Mouse (Mus musculus) heart, postnatal 0 days (tissue): ENCODE results near the gene Hibch. TPM values are rescaled to one million over a fixed set of nuclear protein-coding genes. Genes with fewer than 3 reads are reported as not detected.
"Not testable (repeated sequence)": the region's sequence is repeated elsewhere in the genome, so short reads cannot be mapped to it uniquely, and the experiment has no call there.

Source experiments
- ATAC-seq: fragments of 200-750 bp; cut with Nextera tagmentation; 2 replicates; pipeline ENCODE4 v1.8.0; 2017; ENCODE audit warnings: low read depth, moderate number of reproducible peaks, moderate library complexity; ENCODE audit not compliant: insufficient read depth
- DNase-seq: peaks from one replicate; pipeline ENCODE4 v3.0.0-alpha.2; 2016; ENCODE audit warnings: low spot score
- H3K27ac ChIP-seq: fragments of 300-500 bp; sonication (generic); 2 replicates; pipeline ENCODE4 v1.5.1; 2014; ENCODE audit warnings: low read depth, mild to moderate bottlenecking
- H3K27me3 ChIP-seq: fragments of 300-500 bp; sonication (generic); 2 replicates; pipeline ENCODE4 v1.6.1; 2014; ENCODE audit warnings: low read length, mixed read lengths; ENCODE audit not compliant: control insufficient read depth, insufficient read depth
- H3K36me3 ChIP-seq: fragments of 300-500 bp; sonication (generic); replicated peaks from 2 replicates; pipeline ENCODE4 v1.6.1; 2014; ENCODE audit warnings: low read length, mixed read lengths; ENCODE audit not compliant: control insufficient read depth, insufficient read depth
- H3K4me1 ChIP-seq: fragments of 300-500 bp; sonication (generic); 2 replicates; pipeline ENCODE4 v1.6.1; 2014; ENCODE audit warnings: antibody characterized with exemption; ENCODE audit not compliant: control insufficient read depth, insufficient read depth
- H3K4me2 ChIP-seq: fragments of 300-500 bp; sonication (generic); 2 replicates; pipeline ENCODE4 v1.6.1; 2014; ENCODE audit warnings: low read depth, mild to moderate bottlenecking, low read length, moderate library complexity
- H3K4me3 ChIP-seq: fragments of 300-500 bp; sonication (generic); 2 replicates; pipeline ENCODE4 v1.5.1; 2014; ENCODE audit warnings: low read depth, low read length
- H3K9ac ChIP-seq: fragments of 300-500 bp; sonication (generic); replicated peaks from 2 replicates; pipeline ENCODE4 v1.6.1; 2014; ENCODE audit warnings: low read depth, low read length, mixed read lengths
- H3K9me3 ChIP-seq: fragments of 300-500 bp; sonication (generic); replicated peaks from 2 replicates; pipeline ENCODE4 v1.6.1; 2016; ENCODE audit warnings: low read length; ENCODE audit not compliant: control insufficient read depth
- CTCF ChIP-seq: IDR thresholded peaks from 2 replicates; pipeline ENCODE4 v1.5.1; 2016; ENCODE audit warnings: antibody characterized with exemption, control low read depth, low read depth
- EP300 ChIP-seq: IDR thresholded peaks from 2 replicates; pipeline ENCODE4 v1.6.1; 2016; ENCODE audit warnings: antibody characterized with exemption, low read depth
- WGBS: fragments of 180-500 bp; shearing (Covaris S2); extraction: QIAGEN DNeasy Blood & Tissue Kit; methylation state at CpG from one replicate; pipeline ENCODE4 v1.1.7; 2014; 5-methylcytosine and 5-hydroxymethylcytosine counted together
- polyA plus RNA-seq: library from polyadenylated mRNA; unstranded; fragments of >200 nt; fragmentation: Nextera tagmentation; extraction: Ambion mirVana; gene quantifications from 2 replicates; pipeline ENCODE4 v1.2.1, GENCODE M21; 2015
- total RNA-seq: library from RNA; depleted of rRNA; stranded (reverse); fragments of >200 nt; gene quantifications from 2 replicates; pipeline ENCODE4 v1.2.3, GENCODE M21; 2014; ENCODE audit warnings: low replicate concordance

The Hibch gene
- total and polyA plus RNA-seq, 2 experiments from 2014 or later, result 55.3 to 66.5 TPM

DNA sequence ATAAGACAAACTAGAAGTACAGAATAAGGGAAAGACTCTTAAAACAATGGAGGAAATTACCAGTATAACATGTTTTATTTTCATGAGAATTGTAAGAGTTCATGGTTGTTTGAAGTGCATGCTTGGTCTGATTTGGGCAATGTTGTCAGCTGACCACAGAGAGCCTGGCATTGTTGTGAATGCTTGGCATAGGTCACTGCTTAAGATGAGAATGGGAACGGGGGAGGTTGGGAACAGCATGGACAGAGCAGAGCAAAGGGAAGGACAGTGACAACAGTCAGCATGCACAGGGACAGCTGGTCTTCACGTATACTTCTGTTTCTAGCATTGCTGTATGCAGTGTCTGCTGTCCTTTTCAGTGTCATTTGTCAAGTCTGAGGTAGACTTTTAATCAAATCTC is 39.5 kb downstream of the Hibch start:
- Histone ChIP-seq H3K36me3 (peaks cover 14% of the 10 kb centered on the region; the same call in 1 of the 2 replicates), H3K4me1 (no peaks in the 10 kb centered on the region), H3K4me3 (no peak overlapping the region), H3K27me3 (no peaks in the 10 kb centered on the region), H3K27ac (no peak overlapping the region), H3K9ac (no peak overlapping the region), H3K4me2 (no peak overlapping the region), H3K9me3 (no peaks in the 10 kb centered on the region)
- no peak for TF ChIP-seq EP300
- no peak for TF ChIP-seq CTCF
- no peak for ATAC-seq
- 55% methylated on average over 2 of the region's 2 CpGs for WGBS
- no peak for DNase-seq

DNA sequence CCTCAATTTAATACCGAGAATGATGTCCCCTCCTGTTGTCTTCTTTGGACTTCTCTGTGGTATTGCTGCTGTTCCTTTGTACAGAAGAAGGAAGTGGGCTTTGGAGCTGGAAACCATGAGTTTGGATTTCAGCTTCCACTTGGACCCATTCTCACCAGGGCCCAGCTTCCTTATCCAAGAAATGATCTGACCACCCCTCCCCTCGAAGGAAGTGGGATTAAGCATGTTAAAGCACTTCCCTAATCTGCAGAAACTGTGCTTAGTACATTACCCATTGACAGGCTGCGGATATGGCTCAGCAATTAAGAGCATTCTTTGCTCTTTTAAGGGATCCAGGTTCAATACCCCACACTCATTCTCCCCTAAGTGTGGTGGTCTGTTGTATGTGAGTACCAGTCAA is 65.1 kb downstream of the Hibch start:
- no peaks in the 10 kb centered on the region for H3K4me1 ChIP-seq
- no peaks in the 10 kb centered on the region for H3K27me3 ChIP-seq
- H3K4me3 ChIP-seq, result no peak overlapping the region
- H3K27ac ChIP-seq, result no peak overlapping the region
- ATAC-seq (no peak), DNase-seq (no peak)
- 78% methylated on average over 3 of the region's 3 CpGs for WGBS
- no peak for TF ChIP-seq CTCF
- no peak for TF ChIP-seq EP300
- H3K9ac ChIP-seq, result no peak overlapping the region
- H3K36me3 ChIP-seq, result 0 out of 2 replicates have a peak, but pooled peaks cover 10% of the 10 kb centered on the region
- H3K9me3 ChIP-seq, result no peaks in the 10 kb centered on the region
- no peak overlapping the region for H3K4me2 ChIP-seq

DNA sequence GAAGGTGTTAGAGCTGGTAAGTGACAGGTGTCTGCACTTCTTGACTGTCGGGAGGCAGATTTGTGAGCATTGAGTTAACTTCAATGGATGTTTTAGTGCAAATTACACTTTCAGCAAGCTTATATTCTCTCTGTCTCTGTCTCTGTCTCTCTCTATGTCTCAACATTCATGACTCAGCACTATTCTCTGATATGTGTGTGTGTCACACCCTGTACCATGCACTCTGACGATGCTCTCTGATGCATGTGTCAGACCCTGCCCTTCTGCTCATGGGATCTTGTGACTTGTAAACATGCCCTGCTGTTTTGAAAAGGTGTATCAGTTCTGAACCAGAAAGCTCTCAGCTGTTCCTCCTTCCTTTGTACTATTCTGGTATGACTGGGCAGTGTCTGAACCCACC is 71.9 kb downstream of the Hibch start:
- no peak for TF ChIP-seq EP300
- no peak for TF ChIP-seq CTCF
- H3K4me2 ChIP-seq, result no peak overlapping the region
- H3K9me3 ChIP-seq, result no peaks in the 10 kb centered on the region
- H3K36me3 ChIP-seq, result no peaks in the 10 kb centered on the region
- no peaks in the 10 kb centered on the region for H3K4me1 ChIP-seq
- no peak for ATAC-seq
- H3K9ac ChIP-seq, result no peak overlapping the region
- no peak for DNase-seq
- 74% methylated on average over 2 of the region's 2 CpGs for WGBS
- H3K27ac ChIP-seq, result no peak overlapping the region
- H3K27me3 ChIP-seq, result no peaks in the 10 kb centered on the region
- no peak overlapping the region for H3K4me3 ChIP-seq

DNA sequence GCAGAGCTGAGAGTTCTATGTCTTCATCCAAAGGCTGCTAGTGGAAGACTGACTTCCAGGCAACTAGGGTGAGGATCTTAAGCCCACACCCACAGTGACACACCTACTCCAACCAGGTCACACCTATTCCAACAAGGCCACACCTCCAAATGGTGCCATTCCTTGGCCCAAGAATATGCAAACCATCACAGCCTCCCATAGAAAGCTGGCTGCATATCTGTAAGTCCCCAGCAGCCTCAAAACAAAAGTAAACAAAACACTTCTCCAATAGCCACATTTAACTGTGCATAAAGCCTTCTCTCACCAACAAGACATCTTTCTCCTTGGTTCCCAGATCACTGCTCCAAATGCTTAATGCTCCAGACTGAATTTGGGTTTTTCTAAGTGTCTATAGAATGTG is 74.2 kb downstream of the Hibch start:
- not testable (repeated sequence) for ATAC-seq, H3K36me3 ChIP-seq, H3K9me3 ChIP-seq, H3K27ac ChIP-seq, H3K9ac ChIP-seq, H3K4me2 ChIP-seq, DNase-seq, H3K27me3 ChIP-seq, H3K4me3 ChIP-seq, H3K4me1 ChIP-seq

DNA sequence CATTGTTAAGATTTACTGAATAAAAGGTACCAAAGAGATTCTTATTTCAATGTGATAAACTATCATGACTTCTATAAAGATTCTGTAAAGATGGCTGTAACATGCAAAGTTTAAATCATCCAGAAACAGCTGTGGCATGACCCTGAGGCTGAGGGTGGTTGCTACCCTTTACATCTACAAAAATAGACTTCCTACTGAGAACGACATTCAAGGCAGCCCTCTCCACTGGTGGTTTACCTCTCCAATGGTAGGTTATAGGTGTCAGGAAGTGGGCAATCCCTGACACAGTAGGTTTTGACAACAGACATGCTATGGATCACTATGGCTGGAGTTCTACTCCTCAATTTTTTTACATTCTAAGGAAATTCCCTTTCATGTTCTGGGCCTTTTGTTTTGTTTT is 79.8 kb downstream of the Hibch start:
- H3K4me2 ChIP-seq, ATAC-seq, H3K27me3 ChIP-seq, H3K4me1 ChIP-seq, H3K9ac ChIP-seq, H3K4me3 ChIP-seq, H3K9me3 ChIP-seq, H3K36me3 ChIP-seq, H3K27ac ChIP-seq, DNase-seq: not testable (repeated sequence)
- WGBS, result no CpG with 5 or more reads among the region's 1 CpGs

DNA sequence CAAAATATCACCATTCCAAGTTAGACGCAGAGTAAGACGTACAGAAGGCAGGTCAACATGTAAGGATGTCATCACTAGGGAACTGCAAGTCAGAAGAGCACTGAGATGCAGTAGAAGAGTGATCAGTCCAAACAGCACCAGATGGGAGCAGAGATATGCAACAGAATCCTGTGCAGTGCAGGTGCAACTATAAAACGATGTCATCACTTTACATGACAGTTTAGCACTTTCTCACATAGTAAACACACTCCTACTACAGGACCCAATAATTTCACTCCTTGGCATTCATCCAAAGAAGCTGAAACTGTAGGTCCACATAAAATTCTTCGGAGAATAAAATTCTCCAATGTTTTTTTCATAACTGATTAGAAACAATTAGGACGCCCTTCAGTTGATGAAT is 89.8 kb downstream of the Hibch start:
- Histone ChIP-seq H3K9ac (no peak overlapping the region), H3K27me3 (no peaks in the 10 kb centered on the region), H3K27ac (no peak overlapping the region), H3K4me1 (no peaks in the 10 kb centered on the region), H3K36me3 (no peaks in the 10 kb centered on the region), H3K4me2 (no peak overlapping the region), H3K4me3 (no peak overlapping the region), H3K9me3 (no peaks in the 10 kb centered on the region; the same call in 1 of the 2 replicates)
- DNase-seq (no peak), ATAC-seq (no peak)
- 75% methylated on average over 5 of the region's 5 CpGs for WGBS
- TF ChIP-seq CTCF, result no peak
- no peak for TF ChIP-seq EP300
